ENCODE assay signal across 7 mouse cellular contexts in the genomic region with DNA sequence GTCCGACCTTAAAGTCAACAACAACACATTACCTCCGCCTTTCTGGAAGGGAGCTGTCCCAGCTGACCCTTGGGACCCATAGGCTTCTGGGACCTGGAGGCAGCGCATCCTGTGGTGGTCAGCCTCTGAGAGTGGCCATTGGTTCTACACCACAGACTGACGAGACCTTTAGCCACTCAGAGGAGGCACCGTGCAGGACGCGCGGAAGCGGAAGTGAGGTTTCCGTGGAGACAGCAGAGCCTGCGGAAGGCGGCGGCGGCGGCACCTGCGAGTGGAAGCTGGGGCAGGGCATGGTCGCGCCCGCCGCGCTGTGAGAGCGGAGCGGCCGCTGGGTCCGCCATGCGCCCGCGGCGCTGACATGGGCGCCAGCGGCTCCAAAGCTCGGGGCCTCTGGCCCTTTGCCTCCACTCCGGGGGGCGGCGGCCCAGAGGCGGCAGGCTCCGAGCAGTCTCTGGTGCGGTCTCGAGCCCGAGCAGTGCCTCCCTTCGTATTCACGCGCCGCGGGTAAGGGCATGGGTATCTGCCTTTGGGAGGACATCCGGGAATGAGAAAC. TPM values are rescaled to one million over a fixed set of nuclear protein-coding genes. Genes with fewer than 3 reads are reported as not detected.
DNase-seq lines count a peak whose midpoint lies in the region; ATAC-seq and TF ChIP-seq lines count a peak whose summit lies in the region.

A gene (plus strand): TSS at position 227 of the 553 bp plus-strand sequence.

- peak within 1 kb of the TSS; percentile 92 for H3K9ac ChIP-seq in midbrain, embryonic 13.5 days (replicated peaks)

- ATAC-seq in midbrain, embryonic 13.5 days: peak; percentile 99

- WGBS in embryonic facial prominence, embryonic 10.5 days: under 1% methylated on average over 46 of the region's 46 CpGs
- under 1% methylated on average over 46 of the region's 46 CpGs for WGBS in limb, embryonic 10.5 days
- 0% methylated on average over 44 of the region's 46 CpGs for WGBS in midbrain, embryonic 13.5 days
- WGBS in spleen, adult 2 months: under 1% methylated on average over 42 of the region's 46 CpGs

- H3K27me3 ChIP-seq in embryonic facial prominence, embryonic 10.5 days (replicated peaks; ENCODE audit: low read depth, poor library complexity, severe bottlenecking): no peaks in the 10 kb centered on the region
- H3K27me3 ChIP-seq in limb, embryonic 10.5 days (ENCODE audit: low read depth, poor library complexity, severe bottlenecking): no peaks in the 10 kb centered on the region
- H3K27me3 ChIP-seq in midbrain, embryonic 13.5 days: no peaks in the 10 kb centered on the region
- H3K27me3 ChIP-seq in spleen, adult 2 months (ENCODE audit: control insufficient read depth, insufficient read depth, low read length): no peaks in the 10 kb centered on the region

- H3K27ac ChIP-seq in embryonic facial prominence, embryonic 10.5 days (replicated peaks): peak within 1 kb of the TSS; percentile 82
- peak within 1 kb of the TSS; percentile 83 for H3K27ac ChIP-seq in limb, embryonic 10.5 days
- peak within 1 kb of the TSS; percentile 73 for H3K27ac ChIP-seq in midbrain, embryonic 13.5 days
- peak within 1 kb of the TSS; percentile 45 for H3K27ac ChIP-seq in spleen, adult 2 months (ENCODE audit: insufficient read depth, low read length)

- H3K36me3 ChIP-seq in embryonic facial prominence, embryonic 10.5 days (replicated peaks): peaks cover 65% of the 10 kb centered on the region
- H3K36me3 ChIP-seq in limb, embryonic 10.5 days: peaks cover 69% of the 10 kb centered on the region
- H3K36me3 ChIP-seq in midbrain, embryonic 13.5 days: peaks cover 67% of the 10 kb centered on the region
- H3K36me3 ChIP-seq in spleen, adult 2 months (ENCODE audit: control insufficient read depth, insufficient read depth, low read length): peaks cover 25% of the 10 kb centered on the region

- no peak for TF ChIP-seq CTCF in spleen, adult 2 months (IDR thresholded peaks at IDR 0.05; ENCODE audit: extremely low read depth, insufficient read depth, insufficient read length, insufficient replicate concordance)

- H3K4me2 ChIP-seq in midbrain, embryonic 13.5 days (replicated peaks): peak within 1 kb of the TSS; percentile 79

- peaks cover 60% of the 10 kb centered on the region for H3K4me1 ChIP-seq in embryonic facial prominence, embryonic 10.5 days
- peaks cover 60% of the 10 kb centered on the region for H3K4me1 ChIP-seq in limb, embryonic 10.5 days
- peaks cover 44% of the 10 kb centered on the region for H3K4me1 ChIP-seq in midbrain, embryonic 13.5 days (replicated peaks)
- H3K4me1 ChIP-seq in spleen, adult 2 months (ENCODE audit: control insufficient read depth, insufficient read depth, insufficient read length): peaks cover 10% of the 10 kb centered on the region; the same call in 1 of the 2 replicates

- peak within 1 kb of the TSS; percentile 95 for H3K4me3 ChIP-seq in embryonic facial prominence, embryonic 10.5 days
- H3K4me3 ChIP-seq in limb, embryonic 10.5 days: peak within 1 kb of the TSS; percentile 95
- peak within 1 kb of the TSS; percentile 90 for H3K4me3 ChIP-seq in midbrain, embryonic 13.5 days (replicated peaks)
- peak within 1 kb of the TSS; percentile 72 for H3K4me3 ChIP-seq in spleen, adult 2 months (ENCODE audit: extremely low read depth, insufficient read depth, insufficient read length)

- DNase-seq in adrenal gland, postnatal 14 days: peak; percentile 97
- peak; percentile 95 for DNase-seq in embryonic facial prominence, embryonic 10.5 days (ENCODE audit: low spot score)
- DNase-seq in gonadal fat pad, adult 2 months (ENCODE audit: low read depth): no peak
- peak; percentile 97 for DNase-seq in kidney, adult 11 months
- DNase-seq in limb, embryonic 10.5 days (ENCODE audit: low spot score): peak; percentile 97
- DNase-seq in spleen, adult 2 months (ENCODE audit: low read depth in 1 of 2, low spot score in 2 of 2): peak; percentile 82 to 95

- peak; percentile 40; the same call in 1 of the 2 replicates for TF ChIP-seq POLR2A in spleen, adult 2 months (IDR thresholded peaks at IDR 0.05; ENCODE audit: low read depth, low read length)

- no peaks in the 10 kb centered on the region for H3K9me3 ChIP-seq in embryonic facial prominence, embryonic 10.5 days
- H3K9me3 ChIP-seq in limb, embryonic 10.5 days (replicated peaks): no peaks in the 10 kb centered on the region
- no peaks in the 10 kb centered on the region for H3K9me3 ChIP-seq in midbrain, embryonic 13.5 days

RNA-seq across cellular contexts. Expression of the gene that starts here (rescaled TPM):
- total RNA-seq in adrenal gland, postnatal 14 days (2021): 32.7 and 37.9 TPM in 2 replicates
- polyA plus RNA-seq in embryonic facial prominence, embryonic 10.5 days (2016; fragmentation: Nextera tagmentation; extraction: Ambion mirVana): 63.4 and 67.3 TPM in 2 replicates
- 54.3 and 59.6 TPM in 2 replicates for polyA plus RNA-seq in gonadal fat pad, adult 2 months (2012; rRNA removed)
- 60.4 and 62.5 TPM in 2 replicates for polyA plus RNA-seq in limb, embryonic 10.5 days (2016; fragmentation: Nextera tagmentation; extraction: Ambion mirVana)
- 93.2 and 109 TPM in 2 replicates for polyA plus RNA-seq in midbrain, embryonic 13.5 days (2015; fragmentation: Nextera tagmentation; extraction: Ambion mirVana)
- 32.5 and 49.1 TPM in 2 replicates for polyA plus RNA-seq in spleen, adult 2 months (2012; rRNA removed)
